Mouse (Mus musculus): ENCODE results near the gene Saxo1.

Gene Saxo1

GRCm38 (mm10) chr4:86425581-86425980 lies 132.5 kb downstream of the Saxo1 start:
- no peak for DNase-seq (ENCODE audit: low read depth, low spot score)

GRCm38 (mm10) chr4:86422586-86422985 lies 135.5 kb downstream of the Saxo1 start:
- DNase-seq (ENCODE audit: low read depth, low spot score) = no peak

GRCm38 (mm10) chr4:86416401-86417025 lies 141.6 kb downstream of the Saxo1 start:
- DNase-seq (ENCODE audit: low read depth, low spot score) = no peak

GRCm38 (mm10) chr4:86413388-86413787 lies 144.7 kb downstream of the Saxo1 start:
- no peak for DNase-seq (ENCODE audit: low read depth, low spot score)

- DNase-seq (ENCODE audit: low read depth, low spot score) = no peak
These were observed 147.2 kb downstream of the Saxo1 start for GRCm38 (mm10) chr4:86410946-86411345.

GRCm38 (mm10) chr4:86408421-86408820 lies 149.7 kb downstream of the Saxo1 start:
- no peak for DNase-seq (ENCODE audit: low read depth, low spot score)

- DNase-seq (ENCODE audit: low read depth, low spot score) = no peak
These were observed 151.0 kb downstream of the Saxo1 start for GRCm38 (mm10) chr4:86407200-86407527.

GRCm38 (mm10) chr4:86406501-86407199 lies 151.5 kb downstream of the Saxo1 start:
- no peak for DNase-seq (ENCODE audit: low read depth, low spot score)

GRCm38 (mm10) chr4:86401116-86401515 lies 157.0 kb downstream of the Saxo1 start:
- no peak for DNase-seq (ENCODE audit: low read depth, low spot score)

GRCm38 (mm10) chr4:86397470-86397869 lies 160.7 kb downstream of the Saxo1 start:
- no peak for DNase-seq (ENCODE audit: low read depth, low spot score)

GRCm38 (mm10) chr4:86396672-86397288 lies 161.3 kb downstream of the Saxo1 start:
- DNase-seq (ENCODE audit: low read depth, low spot score) = no peak

GRCm38 (mm10) chr4:86395636-86396035 lies 162.5 kb downstream of the Saxo1 start:
- DNase-seq (ENCODE audit: low read depth, low spot score) = no peak
